Mouse (Mus musculus) MEL (cell line): ENCODE data around the gene Cd247. TPM values are rescaled to one million over a fixed set of nuclear protein-coding genes. Genes with fewer than 3 reads are reported as not detected.

Experiments used
- DNase-seq: peaks from one replicate; pipeline ENCODE4 v3.0.0; 2011; ENCODE audit warnings: low read depth, low spot score
- H3K27ac ChIP-seq: 2 replicates; pipeline ENCODE4 v1.5.1; 2012; ENCODE audit warnings: low read depth, mild to moderate bottlenecking, control low read depth, low read length, moderate library complexity; ENCODE audit not compliant: control insufficient read depth
- H3K27me3 ChIP-seq, 2 experiments: fragments of 150-350 bp in 1 of 2; sonication (generic) in 1 of 2; 2 replicates each; pipeline ENCODE4 v1.6.1; 2012; ENCODE audit warnings: low read length in 2 of 2, mild to moderate bottlenecking in 2 of 2, improper control_type of control experiment in 1 of 2, moderate library complexity in 1 of 2; ENCODE audit not compliant: insufficient read depth in 2 of 2, control insufficient read depth in 1 of 2
- H3K36me3 ChIP-seq, 2 experiments: 2 replicates each; pipeline ENCODE4 v1.6.1; 2012 to 2014; ENCODE audit warnings: low read length in 2 of 2, improper control_type of control experiment in 1 of 2, inconsistent platforms in 1 of 2, mild to moderate bottlenecking in 1 of 2; ENCODE audit not compliant: insufficient read depth in 2 of 2, control insufficient read depth in 1 of 2
- H3K4me1 ChIP-seq, 2 experiments: fragments of 150-350 bp in 1 of 2; sonication (generic) in 1 of 2; 2 replicates each; pipeline ENCODE4 v1.6.1; 2012; ENCODE audit warnings: low read length in 2 of 2, improper control_type of control experiment in 1 of 2, mild to moderate bottlenecking in 1 of 2; ENCODE audit not compliant: insufficient read depth in 2 of 2, control insufficient read depth in 1 of 2
- H3K4me3 ChIP-seq, 2 experiments: fragments of 150-350 bp in 1 of 2; sonication (generic) in 1 of 2; 2 replicates each; pipeline ENCODE4 v1.5.1; 2012; ENCODE audit warnings: low read depth in 2 of 2, low read length in 2 of 2, mild to moderate bottlenecking in 2 of 2, moderate library complexity in 2 of 2, control low read depth in 1 of 2, improper control_type of control experiment in 1 of 2; ENCODE audit not compliant: control insufficient read depth in 1 of 2, insufficient read depth in 1 of 2
- H3K79me2 ChIP-seq: 2 replicates; pipeline ENCODE4 v1.6.1; 2012; ENCODE audit warnings: mild to moderate bottlenecking, low read length, moderate library complexity; ENCODE audit not compliant: control insufficient read depth, poor library complexity, insufficient read depth
- H3K9ac ChIP-seq: 2 replicates; pipeline ENCODE4 v1.6.1; 2012; ENCODE audit warnings: low read depth, mild to moderate bottlenecking, control low read depth, low read length, moderate library complexity; ENCODE audit not compliant: control insufficient read depth, poor library complexity, severe bottlenecking
- H3K9me3 ChIP-seq: fragments of 150-350 bp; sonication (generic); replicated peaks from 2 replicates; pipeline ENCODE4 v1.6.1; 2012; ENCODE audit warnings: mild to moderate bottlenecking, low read length, improper control_type of control experiment, moderate library complexity; ENCODE audit not compliant: insufficient read depth
- CTCF ChIP-seq, 3 experiments: IDR thresholded peaks in 2 of 3; conservative IDR thresholded peaks in 1 of 3; 2 replicates each; pipeline ENCODE4 v1.5.1; 2011 to 2012; ENCODE audit warnings: low read length in 3 of 3, low read depth in 2 of 3, mild to moderate bottlenecking in 2 of 3, improper control_type of control experiment in 1 of 3, inconsistent platforms in 1 of 3, mixed read lengths in 1 of 3, moderate library complexity in 1 of 3; ENCODE audit not compliant: control insufficient read depth in 1 of 3, insufficient read depth in 1 of 3, poor library complexity in 1 of 3, severe bottlenecking in 1 of 3
- E2F4 ChIP-seq: IDR thresholded peaks from 2 replicates; pipeline ENCODE4 v1.6.1; 2011; ENCODE audit warnings: low read depth, low read length, improper control_type of control experiment, borderline replicate concordance
- HCFC1 ChIP-seq: IDR thresholded peaks from 2 replicates; pipeline ENCODE4 v1.6.1; 2012; ENCODE audit warnings: low read depth, mild to moderate bottlenecking, inconsistent platforms, low read length, improper control_type of control experiment, moderate library complexity
- KAT2A ChIP-seq: conservative IDR thresholded peaks from 2 replicates; pipeline ENCODE4 v1.6.1; 2012; ENCODE audit warnings: low read depth, low read length, improper control_type of control experiment, inconsistent platforms
- MAFK ChIP-seq: IDR thresholded peaks from 2 replicates; pipeline ENCODE4 v1.6.1; 2011; ENCODE audit warnings: low read depth, mild to moderate bottlenecking, low read length, improper control_type of control experiment, borderline replicate concordance
- NELFE ChIP-seq: IDR thresholded peaks from 2 replicates; pipeline ENCODE4 v1.6.1; 2011; ENCODE audit warnings: low read depth, low read length, improper control_type of control experiment
- SMC3 ChIP-seq: IDR thresholded peaks from 2 replicates; pipeline ENCODE4 v1.6.1; 2011; ENCODE audit warnings: low read depth, low read length, improper control_type of control experiment
- TAL1 ChIP-seq: IDR thresholded peaks from 2 replicates; pipeline ENCODE4 v1.6.1; 2012; ENCODE audit warnings: mild to moderate bottlenecking, inconsistent platforms, low read length, moderate library complexity, mixed read lengths
- TBP ChIP-seq: IDR thresholded peaks from 2 replicates; pipeline ENCODE4 v1.8.0; 2011; ENCODE audit warnings: low read depth, low read length, improper control_type of control experiment
- TCF12 ChIP-seq: IDR thresholded peaks from 2 replicates; pipeline ENCODE4 v1.6.1; 2014; ENCODE audit warnings: low read depth, mild to moderate bottlenecking, inconsistent platforms, low read length, improper control_type of control experiment, moderate library complexity
- USF1 ChIP-seq: IDR thresholded peaks from 2 replicates; pipeline ENCODE4 v1.6.1; 2014; ENCODE audit warnings: low read depth, mild to moderate bottlenecking, inconsistent platforms, low read length, improper control_type of control experiment, moderate library complexity
- USF2 ChIP-seq, 2 experiments: IDR thresholded peaks; 2 replicates each; pipeline ENCODE4 v1.6.1; 2011 to 2012; ENCODE audit warnings: improper control_type of control experiment in 2 of 2, low read length in 2 of 2, borderline replicate concordance in 1 of 2, inconsistent platforms in 1 of 2, low read depth in 1 of 2, mild to moderate bottlenecking in 1 of 2; ENCODE audit not compliant: insufficient read depth in 1 of 2
- ZC3H11A ChIP-seq: IDR thresholded peaks from 2 replicates; pipeline ENCODE4 v1.6.1; 2012; ENCODE audit warnings: low read depth, mild to moderate bottlenecking, inconsistent platforms, low read length, improper control_type of control experiment
- ZKSCAN1 ChIP-seq: IDR thresholded peaks from 2 replicates; pipeline ENCODE4 v1.6.1; 2012; ENCODE audit warnings: low read depth, mild to moderate bottlenecking, inconsistent platforms, low read length, improper control_type of control experiment, moderate library complexity
- ZNF384 ChIP-seq: IDR thresholded peaks from 2 replicates; pipeline ENCODE4 v1.6.1; 2012; ENCODE audit warnings: low read depth, mild to moderate bottlenecking, inconsistent platforms, low read length, improper control_type of control experiment
- polyA plus RNA-seq, 2 experiments: library from polyadenylated mRNA; stranded (reverse) in 1 of 2; unstranded in 1 of 2; fragments of >175 nt in 1 of 2; fragments of >200 nt in 1 of 2; gene quantifications; 2 replicates each; pipeline versions ENCODE4 v1.2.1 to v1.2.4; 2012; ENCODE audit warnings: low replicate concordance in 2 of 2, low read depth in 1 of 2; ENCODE audit not compliant: insufficient read length in 2 of 2, insufficient read depth in 1 of 2, missing spikeins in 1 of 2
- total RNA-seq: library from RNA; depleted of rRNA; stranded (reverse); fragments of 300-350 nt; gene quantifications from 2 replicates; pipeline ENCODE4 v1.2.3, GENCODE M21; 2012

The Cd247 gene
- total and polyA plus RNA-seq, 3 experiments, result 1.3 to 1.7 TPM; not detected in 1

DNA sequence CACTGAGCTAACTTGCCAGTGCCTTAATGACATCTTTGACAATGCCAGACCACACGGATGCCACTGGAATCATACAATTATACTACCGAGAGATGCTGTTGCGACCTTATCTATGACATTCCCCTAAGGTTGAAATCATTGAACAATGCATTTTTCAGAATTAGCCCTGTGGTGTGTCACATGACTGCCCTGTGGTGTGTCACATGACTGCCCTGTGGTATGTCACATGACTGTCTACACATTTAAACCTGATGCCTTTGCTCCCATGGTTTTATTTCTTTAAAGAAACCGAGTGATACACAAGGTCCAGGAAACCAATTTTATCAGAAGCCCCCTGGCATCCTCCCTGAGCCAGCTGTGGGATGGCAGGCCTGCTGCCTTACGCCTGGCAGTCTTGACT lies 41.4 kb downstream of the Cd247 start:
- no peak overlapping the region for H3K27ac ChIP-seq
- H3K79me2 ChIP-seq, result no peaks in the 10 kb centered on the region
- DNase-seq, result no peak
- no peaks in the 10 kb centered on the region for H3K4me1 ChIP-seq
- TF ChIP-seq ZKSCAN1 (no peak), USF1 (peak; percentile 60; the same call in 1 of the 2 replicates), CTCF (IDR thresholded peaks at IDR 0.05 in 2 of 3, conservative IDR thresholded peaks at IDR 0.05 in 1 of 3; ENCODE audit: control insufficient read depth in 1 of 3, insufficient read depth in 1 of 3, low read depth in 2 of 3, low read length in 3 of 3, poor library complexity in 1 of 3, severe bottlenecking in 1 of 3) (no peak)
- no peaks in the 10 kb centered on the region for H3K9me3 ChIP-seq
- no peak overlapping the region for H3K4me3 ChIP-seq
- no peak overlapping the region for H3K9ac ChIP-seq
- H3K36me3 ChIP-seq, result no peaks in the 10 kb centered on the region
- H3K27me3 ChIP-seq, result no peaks in the 10 kb centered on the region; a peak in 1 of 4 replicates

DNA sequence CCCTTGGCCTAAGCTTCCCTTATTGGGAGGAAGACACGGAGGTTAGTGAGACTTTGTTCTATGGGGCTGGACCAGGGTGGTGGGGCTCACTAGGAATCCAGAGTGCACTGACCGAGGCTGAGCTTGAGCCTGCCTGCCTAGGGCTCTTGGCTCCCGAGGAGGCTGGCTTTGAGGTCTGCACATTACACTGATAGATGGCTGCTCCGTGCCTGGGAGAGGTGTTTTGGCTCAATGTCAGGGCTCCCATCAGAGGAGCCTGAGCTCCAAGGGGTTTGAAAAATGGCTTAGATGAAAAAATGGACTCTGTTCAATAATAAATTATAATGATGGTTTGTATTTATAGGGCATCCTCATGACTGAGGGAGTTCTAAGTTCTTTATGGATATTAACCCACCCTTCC lies 44.8 kb downstream of the Cd247 start:
- Histone ChIP-seq H3K36me3 (no peaks in the 10 kb centered on the region), H3K27me3 (peaks cover 0 to 2% of the 10 kb centered on the region in 2 experiments; a peak in 1 of 4 replicates), H3K79me2 (no peaks in the 10 kb centered on the region), H3K4me3 (no peak overlapping the region), H3K4me1 (no peaks in the 10 kb centered on the region), H3K9me3 (no peaks in the 10 kb centered on the region), H3K27ac (no peak overlapping the region), H3K9ac (no peak overlapping the region)
- no peak for DNase-seq
- TF ChIP-seq TAL1, result no peak
- no peak for TF ChIP-seq KAT2A
- TF ChIP-seq ZNF384, result no peak
- TF ChIP-seq NELFE, result no peak
- TF ChIP-seq E2F4, result no peak
- no peak for TF ChIP-seq SMC3
- no peak for TF ChIP-seq TBP
- no peak for TF ChIP-seq ZC3H11A
- no peak for TF ChIP-seq HCFC1
- TF ChIP-seq MAFK, result no peak
- TF ChIP-seq USF2 (IDR thresholded peaks at IDR 0.05; ENCODE audit: borderline replicate concordance in 1 of 2, insufficient read depth in 1 of 2, low read depth in 1 of 2, low read length in 2 of 2), result no peak

DNA sequence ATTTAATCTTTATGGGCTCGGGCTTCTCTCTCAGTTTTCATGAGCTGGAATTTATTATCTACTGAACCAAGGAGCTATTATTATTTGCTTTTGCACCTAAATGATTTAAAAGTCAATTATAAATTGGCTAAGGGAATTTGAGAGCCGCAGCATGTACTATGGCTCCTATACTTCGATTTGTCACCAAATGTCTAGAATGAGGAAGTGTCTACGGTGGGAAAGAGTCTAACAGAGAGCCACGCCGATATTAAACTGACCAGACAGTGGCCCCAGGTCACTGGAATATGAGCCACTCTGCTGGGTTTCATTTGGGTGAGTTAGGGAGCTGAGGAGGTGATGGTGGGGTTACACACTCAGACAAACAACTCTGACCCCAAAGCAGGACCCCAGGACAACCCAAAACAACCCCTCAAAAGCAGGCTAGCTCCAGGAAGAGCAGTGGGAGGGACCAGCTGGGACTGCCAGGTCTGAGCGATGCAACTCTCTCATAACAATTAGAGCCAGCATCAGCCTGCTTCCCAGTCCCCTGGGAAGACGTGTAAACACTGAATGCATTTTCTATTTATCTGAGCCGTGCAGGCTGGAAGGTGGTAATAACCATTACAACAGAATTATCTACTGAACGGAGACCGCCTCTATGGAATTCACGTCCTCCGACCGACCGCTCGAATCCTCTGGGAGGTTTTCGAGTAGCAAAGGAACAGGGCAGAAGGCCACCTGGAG lies 45.6 kb downstream of the Cd247 start:
- H3K4me1 ChIP-seq, result no peaks in the 10 kb centered on the region

More for the DNA sequence above, 45.6 kb downstream of the Cd247 start:
- no peaks in the 10 kb centered on the region for H3K79me2 ChIP-seq
- DNase-seq, result no peak
- H3K27ac ChIP-seq, result no peak overlapping the region
- no peaks in the 10 kb centered on the region for H3K36me3 ChIP-seq
- H3K9me3 ChIP-seq, result no peaks in the 10 kb centered on the region
- peaks cover 0 to 2% of the 10 kb centered on the region in 2 experiments; a peak in 1 of 4 replicates for H3K27me3 ChIP-seq
- H3K4me3 ChIP-seq, result no peak overlapping the region
- H3K9ac ChIP-seq, result no peak overlapping the region
- no peak for TF ChIP-seq TCF12
- peak; percentile 51; the same call in 1 of the 2 replicates for TF ChIP-seq TBP
